Mouse (Mus musculus) left cerebral cortex, adult 8-10 months (tissue): Measurements from ENCODE around the gene Phkg1. TPM values are rescaled to one million over a fixed set of nuclear protein-coding genes. Genes with fewer than 3 reads are reported as not detected.
"Not testable (repeated sequence)": the region's sequence is repeated elsewhere in the genome, so short reads cannot be mapped to it uniquely, and the experiment has no call there.

Experiments
- DNase-seq, 2 experiments: peaks; one replicate each; pipeline ENCODE4 v3.0.0; 2022; ENCODE audit warnings: low spot score in 2 of 2
- total RNA-seq, 4 experiments: library from RNA; stranded (reverse); gene quantifications; 2 replicates each; pipeline ENCODE4 v1.2.4; 2022

Gene Phkg1
- total RNA-seq, 4 experiments from 2014 or later: 16.7 to 20.4 (median 17.8) TPM

DNA sequence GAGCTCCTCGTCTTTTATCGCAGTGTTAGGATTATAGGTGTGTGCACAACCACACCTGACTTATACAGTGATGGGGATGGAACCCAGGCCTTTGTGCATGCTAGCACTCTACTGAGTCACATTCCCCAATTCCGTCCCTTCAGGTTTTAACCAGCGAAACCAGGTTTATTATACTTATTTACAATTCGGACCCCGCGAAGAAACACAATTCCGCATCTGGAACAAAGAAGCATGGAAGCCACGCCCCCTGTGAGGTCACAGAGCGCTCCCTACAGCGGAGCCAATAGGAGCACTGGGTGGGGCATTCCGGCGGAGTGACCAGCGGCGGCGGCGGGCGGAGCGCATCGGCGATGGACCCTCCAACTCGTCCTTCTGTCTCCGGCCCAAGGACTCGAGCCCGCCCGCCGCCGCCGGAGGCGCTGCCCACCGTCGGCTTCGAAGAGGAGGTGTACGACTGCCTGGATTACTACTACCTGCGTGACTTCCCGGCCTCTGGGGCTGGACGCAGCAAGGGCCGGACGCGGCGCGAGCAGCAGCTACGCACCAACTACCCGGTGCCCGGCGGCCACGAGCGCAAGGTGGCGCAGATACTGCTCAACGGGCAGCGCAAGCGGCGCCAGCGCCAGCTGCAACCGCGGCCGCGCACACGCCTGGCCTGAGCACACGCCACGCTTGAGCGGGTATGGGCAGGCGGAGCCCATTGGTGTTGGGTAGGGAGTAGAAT is 10.1 kb upstream of the Phkg1 start, which contains the start of gene Nupr1l:
Nupr1l (plus strand) TSS at position 299 of the 724 bp plus-strand sequence.
- peak; percentile 69 to 84 for DNase-seq

DNA sequence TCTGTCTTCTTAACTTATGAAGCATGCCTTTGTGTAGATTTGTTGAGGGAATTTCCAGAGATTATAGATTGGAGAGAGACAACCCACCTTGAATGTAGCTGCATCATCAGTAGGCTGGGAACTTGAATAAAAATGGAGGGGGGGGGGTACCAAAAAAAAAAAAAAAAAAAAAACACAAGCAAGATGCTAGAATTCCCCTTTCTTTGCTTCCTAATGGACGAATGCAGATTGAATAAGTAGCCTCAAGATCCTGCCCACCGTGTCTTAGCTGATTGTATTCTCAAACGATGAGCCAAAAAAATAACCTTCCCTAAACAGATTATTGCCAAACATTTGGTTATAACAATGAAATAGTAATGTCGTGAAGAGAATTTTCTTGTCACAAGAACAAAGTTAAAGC is 9.4 kb upstream of the Phkg1 start:
- no peak for DNase-seq

DNA sequence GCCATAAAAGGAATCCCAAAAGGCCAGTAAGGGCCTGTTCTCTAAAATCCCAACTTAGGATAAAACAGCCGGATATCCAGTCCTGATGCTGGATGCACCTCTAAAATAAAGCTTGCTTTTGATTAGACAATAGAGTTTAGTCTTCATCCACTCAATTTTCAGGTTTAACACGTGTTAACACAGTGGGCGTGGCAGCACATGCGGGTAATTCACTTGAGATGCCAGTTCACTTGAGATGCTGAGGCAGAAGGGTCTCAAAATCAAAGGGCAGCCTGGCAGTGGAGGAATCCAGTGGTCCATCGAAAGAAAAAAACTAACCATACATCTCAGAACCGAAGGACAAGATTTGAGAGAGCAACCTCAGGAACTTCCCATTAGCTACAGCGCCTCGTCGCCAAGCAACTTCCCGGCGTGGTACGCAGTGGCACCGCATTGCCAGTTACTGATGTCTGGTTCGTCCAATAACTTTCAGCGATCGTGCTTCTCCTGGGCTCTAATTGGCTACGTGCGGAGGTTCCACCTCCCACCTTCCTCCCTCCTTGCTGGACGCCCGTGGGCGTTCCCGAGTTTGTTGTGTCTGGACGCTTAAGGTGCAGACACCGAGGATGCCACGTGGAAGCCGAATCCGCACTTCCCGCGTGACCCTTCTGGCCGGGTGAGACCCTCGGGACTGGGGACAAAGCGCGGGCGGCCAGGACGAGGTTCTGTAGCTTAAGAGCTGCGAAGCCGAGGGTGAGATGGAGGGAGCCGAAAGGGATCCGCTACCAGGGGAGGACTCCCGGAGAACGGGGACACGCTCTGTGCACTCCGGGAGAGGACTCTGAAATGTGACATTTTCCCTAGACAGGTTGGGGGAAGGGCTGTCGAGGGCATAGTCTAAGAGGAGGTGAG is 2.9 kb downstream of the Phkg1 start, which contains the start of gene Zbed5:
Zbed5 (plus strand) TSS at position 526 of the 891 bp plus-strand sequence.
- peak; percentile 74 to 89 for DNase-seq

DNA sequence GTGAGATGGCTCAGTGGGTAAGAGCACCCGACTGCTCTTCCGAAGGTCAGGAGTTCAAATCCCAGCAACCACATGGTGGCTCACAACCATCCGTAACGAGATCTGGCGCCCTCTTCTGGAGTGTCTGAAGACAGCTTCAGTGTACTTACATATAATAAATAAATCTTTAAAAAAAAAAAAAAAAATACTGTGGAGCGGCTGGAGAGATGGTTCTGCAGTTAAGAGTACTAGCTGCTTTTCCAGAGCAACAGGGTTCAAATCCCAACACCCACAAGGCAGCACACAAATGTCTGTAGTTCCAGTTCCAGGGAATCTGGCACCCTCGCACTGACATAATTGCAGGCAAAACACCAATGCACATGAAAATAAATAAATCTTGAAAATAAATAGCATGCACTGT is 8.0 kb downstream of the Phkg1 start:
- DNase-seq: not testable (repeated sequence)

DNA sequence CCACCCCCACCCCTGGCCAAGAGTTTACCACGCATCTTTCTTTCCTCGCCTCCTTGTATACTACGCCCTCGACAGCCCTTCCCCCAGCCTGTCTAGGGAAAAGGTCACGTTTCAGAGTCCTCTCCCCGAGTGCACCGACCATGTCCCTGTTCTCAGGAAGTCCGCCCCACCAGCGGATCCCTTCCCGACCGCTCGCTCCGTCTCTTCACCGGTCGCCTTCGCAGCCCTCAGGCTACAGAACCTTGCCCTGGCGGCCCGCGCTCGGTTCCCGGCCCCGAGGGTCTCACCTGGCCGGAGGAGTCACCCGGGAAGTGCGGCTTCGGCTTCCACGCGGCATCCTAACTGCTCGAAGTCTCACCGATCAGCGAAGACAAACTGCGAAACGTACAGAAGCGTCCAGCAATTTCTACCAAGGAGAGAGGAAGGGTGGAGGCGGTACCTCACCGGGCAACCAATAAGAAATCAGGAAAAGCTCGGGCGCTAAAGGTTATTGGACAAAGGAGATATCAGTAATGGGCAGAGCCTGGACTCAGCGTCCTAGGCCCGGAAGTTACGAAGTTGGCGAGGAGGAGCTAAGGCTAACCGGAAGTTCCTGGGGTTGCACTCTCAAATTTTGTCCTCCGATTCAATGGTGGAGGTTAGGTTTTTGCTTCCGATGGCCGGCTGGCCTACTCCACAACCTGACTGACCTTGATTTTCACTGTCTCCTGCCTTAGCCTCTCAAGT is 11.3 kb downstream of the Phkg1 start, which contains the start of gene Chchd2:
Chchd2 (minus strand) TSS at position 560 of the 726 bp plus-strand sequence.
- DNase-seq: peak; percentile 95 to 96

DNA sequence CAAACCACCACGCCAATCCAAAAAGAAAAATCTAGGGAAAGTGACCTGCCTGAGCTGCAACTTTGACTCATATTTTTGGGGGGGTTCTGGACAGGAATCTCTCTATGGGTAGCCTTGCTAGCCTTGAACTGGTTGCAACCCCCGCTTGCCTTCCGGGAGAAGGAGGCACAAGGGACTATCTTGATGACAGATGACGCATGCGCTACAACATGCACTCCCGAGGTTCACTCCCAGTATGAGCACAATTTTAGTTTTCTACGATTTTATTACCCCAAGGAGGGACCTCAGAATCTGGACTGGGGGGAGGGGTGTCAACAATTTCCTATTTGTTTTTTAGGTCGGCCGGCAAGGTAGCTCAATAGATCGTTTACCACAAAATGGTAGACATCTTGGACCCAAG is 12.1 kb downstream of the Phkg1 start:
- DNase-seq: no peak

DNA sequence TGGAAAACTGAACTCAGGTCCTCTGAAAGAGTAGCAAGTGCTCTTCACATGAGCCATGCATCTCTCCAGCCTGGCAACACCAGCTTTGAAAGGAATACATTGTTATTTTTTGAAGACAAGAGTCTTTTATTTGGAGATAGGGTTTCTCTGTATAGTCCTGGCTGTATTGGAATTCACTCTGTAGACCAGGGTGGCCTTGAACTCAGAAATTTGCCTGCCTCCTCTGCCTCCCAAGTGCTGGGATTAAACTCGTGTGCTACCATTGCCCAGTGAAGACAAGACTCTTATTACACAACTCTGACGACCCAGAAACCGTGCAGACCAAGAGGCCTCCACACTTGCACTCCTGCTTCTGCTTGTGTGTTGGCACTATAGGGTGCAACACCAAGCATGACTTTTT is 18.5 kb downstream of the Phkg1 start:
- DNase-seq: no peak

DNA sequence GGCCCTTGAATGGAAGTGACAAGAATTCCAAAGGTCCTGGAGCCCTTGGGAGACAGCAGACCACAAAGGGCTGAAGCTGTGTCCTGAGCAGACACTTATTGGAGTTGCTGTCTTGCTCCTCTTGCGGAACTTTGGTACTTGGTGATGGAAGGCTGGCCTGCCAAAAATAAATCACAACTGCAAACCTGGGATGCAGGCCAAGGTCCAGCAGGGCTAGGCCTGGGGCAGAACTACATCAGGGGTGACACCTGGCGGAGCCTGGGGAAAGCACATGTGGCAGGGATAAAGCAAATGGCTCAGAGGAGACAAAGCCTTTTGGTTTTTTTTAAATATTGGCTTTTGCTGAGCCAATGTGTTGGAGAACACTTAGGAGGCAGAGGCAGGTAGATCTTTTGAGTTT is 19.4 kb downstream of the Phkg1 start:
- peak in 1 of 2 experiments; percentile 39 for DNase-seq

DNA sequence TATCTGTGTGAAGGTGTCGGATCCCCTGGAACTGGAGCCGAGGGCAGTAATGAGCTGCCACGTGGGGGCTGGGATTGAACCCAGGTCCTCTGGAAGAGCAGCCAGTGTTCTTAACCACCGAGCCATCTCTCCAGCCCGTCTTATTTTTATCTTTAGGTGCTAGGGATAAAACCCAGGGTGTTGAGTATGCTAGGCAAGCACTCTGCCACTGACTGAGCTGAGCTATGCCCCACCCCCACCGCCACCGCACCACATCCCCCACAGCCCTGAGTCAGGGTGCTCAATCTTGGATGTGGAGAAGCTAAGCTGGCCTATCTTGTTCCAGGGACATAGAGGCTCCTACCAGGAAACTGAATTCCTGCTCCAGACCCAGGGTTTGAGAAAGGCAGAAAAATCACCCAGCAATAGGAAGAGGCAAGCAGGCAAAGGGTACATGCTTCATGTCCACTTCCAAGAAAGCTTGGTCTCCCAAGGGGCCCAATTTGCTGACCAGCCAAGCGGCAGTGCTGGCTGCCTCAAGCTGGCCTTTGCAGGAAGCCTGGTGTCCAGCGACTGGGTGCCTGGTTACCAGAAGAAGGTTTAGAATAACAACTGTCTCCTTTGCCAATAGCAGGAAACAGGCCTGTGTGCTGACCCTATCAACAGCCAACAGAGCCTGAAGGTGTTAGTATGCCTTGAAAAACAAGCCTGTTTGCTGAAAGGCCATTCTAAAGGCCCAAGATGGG is 20.5 kb downstream of the Phkg1 start:
- DNase-seq: peak in 1 of 2 experiments; percentile 48

DNA sequence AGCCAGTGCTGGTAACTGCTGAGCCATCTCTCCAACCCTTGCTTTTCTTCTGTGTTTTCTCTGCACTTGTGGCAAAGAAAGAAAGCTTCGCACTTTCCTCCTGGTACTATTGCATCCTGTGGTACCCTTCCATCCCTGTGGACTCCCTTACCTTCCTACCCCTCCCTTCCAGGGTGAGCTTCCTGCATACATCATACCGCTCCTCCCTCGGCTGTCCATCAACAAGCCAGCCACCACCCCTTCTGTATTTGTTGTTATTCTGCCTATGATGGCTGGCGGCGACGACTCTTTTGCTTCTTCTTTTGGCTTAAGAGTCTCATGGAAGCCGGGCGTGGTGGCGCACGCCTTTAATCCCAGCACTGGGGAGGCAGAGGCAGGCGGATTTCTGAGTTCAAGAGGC is 23.3 kb downstream of the Phkg1 start:
- no peak for DNase-seq

DNA sequence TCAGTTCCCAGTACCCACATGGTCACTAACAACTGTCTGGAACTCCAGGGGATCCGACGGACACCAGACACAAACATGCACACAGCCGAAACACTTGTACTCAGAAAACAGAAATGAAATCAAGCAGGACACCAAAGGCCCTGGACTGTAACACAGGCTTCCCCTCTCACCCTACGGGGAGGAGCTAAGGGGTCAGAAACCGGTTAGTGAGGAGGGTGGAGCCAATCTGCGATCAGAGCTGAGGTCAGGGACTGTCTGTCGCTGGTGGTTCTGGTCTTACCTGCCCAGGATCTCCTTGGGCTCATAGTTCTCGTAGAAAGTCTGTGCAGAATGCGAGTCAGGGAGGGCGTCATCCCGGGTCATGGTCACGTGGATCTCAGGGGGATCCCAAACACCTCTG is 24.4 kb downstream of the Phkg1 start:
- no peak for DNase-seq

DNA sequence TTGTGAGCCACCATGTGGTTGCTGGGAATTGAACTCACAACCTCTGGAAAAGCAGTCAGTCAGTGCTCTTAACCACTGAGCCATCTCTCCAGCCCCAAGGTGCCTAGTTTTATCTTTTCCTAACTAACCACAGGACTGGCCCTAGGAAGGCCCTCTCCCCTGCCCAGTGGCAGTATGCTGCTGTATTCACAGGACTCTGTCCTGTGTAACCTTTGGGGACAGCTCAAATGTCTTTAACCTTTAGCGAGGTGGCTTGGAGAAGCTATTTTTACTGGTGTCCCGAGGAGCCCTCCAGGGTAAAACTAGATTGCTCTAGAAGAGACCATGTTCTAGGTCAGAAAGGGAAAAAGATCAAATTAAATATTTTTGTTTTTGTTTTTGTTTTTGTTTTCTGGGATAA is 27.1 kb downstream of the Phkg1 start:
- no peak for DNase-seq

DNA sequence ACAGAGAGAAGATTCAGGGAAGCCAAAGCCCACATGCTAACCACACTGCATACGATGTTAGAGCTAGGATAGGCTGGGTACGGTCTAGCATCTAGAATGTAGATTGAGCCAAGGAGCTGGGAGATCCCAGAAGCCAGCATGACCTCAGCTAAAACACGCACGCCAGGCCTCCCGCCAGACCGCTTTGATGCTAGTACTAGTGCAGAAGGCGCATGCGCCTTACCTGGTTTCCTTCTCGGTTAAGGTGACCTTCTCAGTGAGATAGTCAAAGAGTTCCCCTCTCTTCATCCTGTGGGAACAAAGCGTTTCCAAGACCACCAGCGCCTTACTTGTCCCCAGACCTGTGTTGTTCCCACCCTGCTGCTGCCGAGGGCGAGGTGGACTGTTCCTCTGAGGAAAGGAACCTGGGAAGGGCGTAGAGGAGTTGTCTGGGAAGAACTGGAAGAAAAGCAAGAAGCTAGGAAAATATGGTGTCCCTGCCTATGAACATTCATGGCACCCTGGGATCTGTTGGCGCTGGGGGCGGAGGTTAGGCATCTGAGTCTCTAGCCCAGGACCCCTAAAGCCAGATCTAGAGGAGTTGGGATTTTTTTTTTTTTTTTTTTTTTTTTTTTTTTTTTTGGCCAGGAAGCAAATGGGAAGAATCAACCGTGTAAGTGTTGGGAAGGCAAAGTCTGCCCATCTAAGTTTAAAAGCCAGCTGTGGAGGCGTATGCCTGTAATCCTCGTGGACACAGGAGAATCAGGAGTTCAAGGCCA is 28.9 kb downstream of the Phkg1 start:
- no peak for DNase-seq

DNA sequence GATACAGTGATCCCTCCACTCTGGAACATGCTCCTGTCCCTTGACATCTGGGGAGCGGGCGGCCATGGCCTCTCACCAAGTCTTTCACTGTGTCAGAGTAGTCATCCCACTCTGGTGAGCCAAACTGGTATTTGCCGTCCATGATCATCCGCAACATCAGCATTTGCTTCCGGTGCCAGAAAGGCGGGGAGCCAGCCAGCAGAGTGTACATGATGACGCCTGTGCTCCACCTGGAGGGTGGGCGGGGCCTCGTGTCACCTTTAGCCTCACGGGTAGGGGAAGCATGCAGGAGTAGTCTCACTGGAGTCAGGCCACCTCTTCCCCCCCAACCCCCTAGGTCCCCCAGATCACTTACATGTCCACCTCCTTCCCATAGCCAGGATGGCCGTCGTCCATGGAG is 32.5 kb downstream of the Phkg1 start:
- no peak for DNase-seq

DNA sequence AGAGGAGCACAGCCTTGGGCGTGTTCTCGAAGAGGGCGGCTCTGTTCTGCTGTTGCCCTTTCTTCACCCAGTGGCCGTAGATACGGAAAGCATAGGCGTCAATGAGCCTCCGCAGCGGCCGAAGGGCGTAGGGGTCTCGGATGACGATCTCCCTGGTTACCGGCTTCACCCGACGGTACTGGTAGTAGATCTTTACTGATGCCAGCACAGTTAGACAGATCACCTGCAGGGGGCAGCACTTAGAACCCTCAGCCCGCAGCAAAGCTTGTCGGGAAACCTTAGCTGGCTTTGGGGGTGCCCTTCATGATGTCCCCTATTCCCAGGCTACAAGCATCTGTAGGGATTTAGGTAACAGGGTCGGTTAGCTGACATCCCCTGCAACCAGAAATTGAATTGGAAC is 33.9 kb downstream of the Phkg1 start:
- DNase-seq: no peak

DNA sequence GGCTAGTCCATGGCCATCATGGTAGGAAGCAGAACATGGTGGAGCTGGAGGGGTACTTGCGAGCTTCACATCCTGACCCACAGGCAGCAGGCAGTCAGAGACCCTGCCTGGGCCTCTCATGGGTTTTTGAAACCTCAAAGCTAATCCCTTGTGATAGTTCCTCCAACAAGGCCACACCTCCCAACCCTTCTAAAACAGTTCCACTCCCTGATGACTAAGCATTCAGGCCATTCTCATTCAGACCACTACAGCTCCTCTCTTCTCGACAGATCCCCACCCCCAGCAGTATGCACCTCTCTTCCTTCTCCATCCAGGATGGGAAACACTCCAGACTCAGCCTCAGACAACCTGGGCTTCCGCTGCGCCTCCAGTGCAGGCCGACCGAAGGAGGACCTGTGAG is 36.0 kb downstream of the Phkg1 start:
- no peak for DNase-seq

DNA sequence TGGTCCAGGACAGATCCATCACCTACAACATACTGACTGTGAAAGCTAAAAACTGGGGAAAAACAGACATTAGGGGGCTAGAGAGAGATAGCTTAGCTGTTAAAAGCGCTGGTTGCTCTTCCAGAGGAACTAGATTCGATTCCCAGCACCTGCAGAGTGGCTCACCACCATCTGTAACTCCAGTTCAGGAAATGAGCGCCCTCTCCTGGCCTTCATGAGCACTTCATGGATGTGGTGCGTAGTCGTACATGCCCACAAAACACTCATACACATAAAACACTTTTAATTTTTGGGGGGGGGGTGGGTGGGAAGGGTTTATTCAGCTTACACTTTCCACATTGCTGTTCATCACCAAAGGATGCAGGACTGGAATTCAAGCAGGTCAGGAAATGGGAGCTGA is 41.9 kb downstream of the Phkg1 start:
- DNase-seq: no peak

DNA sequence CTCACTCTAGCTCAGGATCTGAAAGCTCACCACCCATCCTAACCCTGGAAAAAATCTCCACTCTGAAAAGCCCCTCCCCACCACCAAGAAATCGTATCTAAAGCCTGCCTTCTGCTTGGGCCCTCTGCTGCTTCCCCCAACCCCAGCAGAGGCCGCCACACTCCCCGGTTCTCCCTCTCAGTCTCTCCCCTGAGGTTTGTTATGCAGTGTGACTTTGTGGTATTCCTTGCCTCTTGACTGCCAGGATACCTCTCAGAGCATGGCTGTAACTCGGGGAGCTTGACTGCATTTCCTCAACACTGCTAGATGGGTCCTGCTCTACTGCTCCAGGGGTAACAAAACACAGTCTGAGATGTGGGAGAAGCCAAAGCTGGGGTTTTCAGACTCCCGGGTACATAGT is 43.2 kb downstream of the Phkg1 start:
- DNase-seq: no peak

DNA sequence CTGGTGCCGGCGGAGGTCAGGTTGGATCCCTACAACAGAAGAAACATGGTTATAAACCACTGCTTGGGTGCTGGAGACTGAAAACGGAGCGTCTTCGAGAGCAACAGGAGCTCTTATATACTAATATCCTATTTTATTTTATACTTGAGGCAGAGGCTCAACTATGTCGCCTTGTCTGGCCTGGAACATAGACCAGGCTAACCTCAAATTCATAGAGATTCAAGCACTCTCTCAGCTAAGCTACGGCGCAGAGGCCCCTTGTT is 50.9 kb downstream of the Phkg1 start:
- no peak for DNase-seq

DNA sequence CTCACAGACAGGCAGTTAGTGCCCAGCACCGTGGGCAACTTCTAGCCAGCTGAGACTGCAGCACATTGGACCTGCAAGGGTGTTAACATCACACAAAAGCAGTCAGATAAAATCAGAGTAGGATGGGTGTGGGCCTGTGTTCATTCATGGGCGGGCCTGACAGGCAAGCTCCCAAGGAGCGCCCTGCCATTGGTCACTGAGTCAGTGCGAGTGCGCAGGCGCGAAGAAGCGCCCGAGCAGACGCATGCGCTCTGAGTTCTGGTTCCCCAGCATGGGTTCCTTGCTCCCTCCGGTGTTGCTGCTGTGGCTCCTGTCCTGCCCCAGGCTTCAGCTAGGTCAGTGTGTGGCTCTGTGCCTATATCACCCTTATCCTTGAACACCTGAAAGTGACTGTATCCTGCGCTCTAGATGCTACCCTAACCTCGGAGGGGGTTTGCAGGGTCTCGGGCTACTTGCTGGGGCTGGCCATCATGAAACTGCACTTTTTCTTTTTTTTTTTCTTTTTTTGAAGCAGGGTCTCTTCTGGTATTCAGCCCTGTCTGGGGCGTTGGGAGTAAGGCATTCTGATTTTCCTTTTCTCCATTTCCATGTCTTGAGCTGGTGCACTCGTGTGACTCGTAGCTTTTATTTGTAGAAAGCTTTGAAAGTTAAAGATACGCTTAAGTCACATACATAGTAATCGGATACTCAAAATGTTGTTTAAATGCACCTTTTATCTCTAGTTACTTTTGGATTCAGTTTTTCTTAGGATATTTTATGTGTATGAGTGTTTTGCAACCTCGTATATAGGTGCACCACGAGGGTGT is 51.4 kb downstream of the Phkg1 start, which contains the start of gene Sumf2:
Sumf2 (plus strand) TSS at position 235 of the 806 bp plus-strand sequence.
- peak; percentile 91 to 92 for DNase-seq
